Mouse (Mus musculus) intestine, embryonic 14.5 days (tissue): ENCODE results near the gene Axl. TPM values are rescaled to one million over a fixed set of nuclear protein-coding genes. Genes with fewer than 3 reads are reported as not detected.
"Not testable (repeated sequence)": the region's sequence is repeated elsewhere in the genome, so short reads cannot be mapped to it uniquely, and the experiment has no call there.

Experiments used
- ATAC-seq: fragments of 200-750 bp; cut with Nextera tagmentation; replicated peaks from 2 replicates; pipeline ENCODE4 v1.8.0; 2017; ENCODE audit warnings: low read depth, moderate number of reproducible peaks, moderate TSS enrichment, moderate library complexity; ENCODE audit not compliant: low FRiP score, low TSS enrichment
- DNase-seq: peaks from one replicate; pipeline ENCODE4 v3.0.0-alpha.2; 2018; ENCODE audit warnings: low spot score
- H3K27ac ChIP-seq: fragments of 300-500 bp; sonication (generic); 2 replicates; pipeline ENCODE4 v1.5.1; 2014; ENCODE audit warnings: low read depth, mild to moderate bottlenecking, control low read depth
- H3K27me3 ChIP-seq: fragments of 300-500 bp; sonication (generic); replicated peaks from 2 replicates; pipeline ENCODE4 v1.6.1; 2014; ENCODE audit warnings: low read length, control low read depth; ENCODE audit not compliant: control insufficient read depth, insufficient read depth
- H3K36me3 ChIP-seq: fragments of 300-500 bp; sonication (generic); 2 replicates; pipeline ENCODE4 v1.6.1; 2014; ENCODE audit warnings: low read length, control low read depth; ENCODE audit not compliant: control insufficient read depth, insufficient read depth
- H3K4me1 ChIP-seq: fragments of 300-500 bp; sonication (generic); replicated peaks from 2 replicates; pipeline ENCODE4 v1.6.1; 2014; ENCODE audit warnings: low read length, control low read depth, mixed read lengths; ENCODE audit not compliant: control insufficient read depth, insufficient read depth
- H3K4me2 ChIP-seq: fragments of 300-500 bp; sonication (generic); 2 replicates; pipeline ENCODE4 v1.6.1; 2014; ENCODE audit warnings: low read length
- H3K4me3 ChIP-seq: fragments of 300-500 bp; sonication (generic); 2 replicates; pipeline ENCODE4 v1.5.1; 2014; ENCODE audit warnings: low read depth, low read length, control low read depth, mixed read lengths
- H3K9ac ChIP-seq: fragments of 300-500 bp; sonication (generic); 2 replicates; pipeline ENCODE4 v1.6.1; 2014; ENCODE audit warnings: mild to moderate bottlenecking, low read length
- H3K9me3 ChIP-seq: fragments of 300-500 bp; sonication (generic); 2 replicates; pipeline ENCODE4 v1.6.1; 2016; ENCODE audit warnings: low read length, control low read depth; ENCODE audit not compliant: control insufficient read depth
- WGBS: fragments of 180-500 bp; shearing (Covaris S2); extraction: QIAGEN DNeasy Blood & Tissue Kit; methylation state at CpG from one replicate; pipeline ENCODE4 v1.1.7; 2014; 5-methylcytosine and 5-hydroxymethylcytosine counted together
- polyA plus RNA-seq: library from polyadenylated mRNA; unstranded; fragments of >200 nt; fragmentation: Nextera tagmentation; extraction: Ambion mirVana; gene quantifications from 2 replicates; pipeline ENCODE4 v1.2.1, GENCODE M21; 2014

Axl gene
- polyA plus RNA-seq, 1 experiment from 2014 or later, result 71.1 TPM

GRCm38 (mm10) chr7:25802241-25803125 is 14.0 kb upstream of the Axl start:
- DNase-seq (peak; percentile 83), ATAC-seq (peak; percentile 60)
- Histone ChIP-seq H3K9ac (peak overlapping the region; percentile 34), H3K27ac (peak overlapping the region; percentile 84), H3K36me3 (no peaks in the 10 kb centered on the region), H3K4me2 (peak overlapping the region; percentile 40), H3K4me1 (peaks cover 14% of the 10 kb centered on the region), H3K4me3 (peak overlapping the region; percentile 8), H3K9me3 (no peaks in the 10 kb centered on the region), H3K27me3 (no peaks in the 10 kb centered on the region)
- WGBS, result 26% methylated on average over 24 of the region's 24 CpGs

- Histone ChIP-seq H3K4me1 (peaks cover 14% of the 10 kb centered on the region), H3K9me3 (no peaks in the 10 kb centered on the region), H3K27me3 (no peaks in the 10 kb centered on the region), H3K27ac (no peak overlapping the region), H3K36me3 (no peaks in the 10 kb centered on the region), H3K4me3 (no peak overlapping the region), H3K9ac (no peak overlapping the region), H3K4me2 (no peak overlapping the region)
- ATAC-seq (no peak), DNase-seq (no peak)
- 91% methylated on average over 6 of the region's 6 CpGs for WGBS
These were observed 12.5 kb upstream of the Axl start for GRCm38 (mm10) chr7:25801031-25801430.

GRCm38 (mm10) chr7:25799369-25799768 is 10.9 kb upstream of the Axl start:
- no peaks in the 10 kb centered on the region for H3K36me3 ChIP-seq
- H3K4me1 ChIP-seq, result peaks cover 14% of the 10 kb centered on the region
- ATAC-seq (peak; percentile 70; the same call in 1 of the 2 replicates), DNase-seq (no peak)
- H3K27me3 ChIP-seq, result no peaks in the 10 kb centered on the region
- no peaks in the 10 kb centered on the region for H3K9me3 ChIP-seq
- 72% methylated on average over 1 of the region's 1 CpGs for WGBS
- H3K27ac ChIP-seq, result no peak overlapping the region
- no peak overlapping the region for H3K4me3 ChIP-seq
- H3K9ac ChIP-seq, result no peak overlapping the region
- H3K4me2 ChIP-seq, result no peak overlapping the region

GRCm38 (mm10) chr7:25798540-25798939 is 10.0 kb upstream of the Axl start:
- H3K9ac ChIP-seq, result no peak overlapping the region
- 79% methylated on average over 2 of the region's 2 CpGs for WGBS
- H3K27me3 ChIP-seq, result no peaks in the 10 kb centered on the region
- no peak for ATAC-seq
- no peak overlapping the region for H3K4me2 ChIP-seq
- no peak for DNase-seq
- no peak overlapping the region for H3K27ac ChIP-seq
- H3K36me3 ChIP-seq, result no peaks in the 10 kb centered on the region
- H3K4me3 ChIP-seq, result no peak overlapping the region
- no peaks in the 10 kb centered on the region for H3K9me3 ChIP-seq
- peaks cover 14% of the 10 kb centered on the region for H3K4me1 ChIP-seq

GRCm38 (mm10) chr7:25794775-25795174 is 6.3 kb upstream of the Axl start:
- no peak for DNase-seq
- Histone ChIP-seq H3K27me3 (no peaks in the 10 kb centered on the region), H3K4me2 (no peak overlapping the region), H3K9ac (no peak overlapping the region), H3K9me3 (no peaks in the 10 kb centered on the region), H3K36me3 (no peaks in the 10 kb centered on the region), H3K4me1 (peaks cover 3% of the 10 kb centered on the region; the same call in 1 of the 2 replicates), H3K27ac (no peak overlapping the region), H3K4me3 (no peak overlapping the region)
- WGBS, result 87% methylated on average over 8 of the region's 8 CpGs
- ATAC-seq, result no peak

GRCm38 (mm10) chr7:25793679-25794078 is 5.2 kb upstream of the Axl start:
- 50% methylated on average over 3 of the region's 3 CpGs for WGBS
- Histone ChIP-seq H3K9me3 (no peaks in the 10 kb centered on the region), H3K4me2 (no peak overlapping the region), H3K4me3 (no peak overlapping the region), H3K36me3 (no peaks in the 10 kb centered on the region), H3K27ac (no peak overlapping the region), H3K4me1 (peaks cover 10% of the 10 kb centered on the region; the same call in 1 of the 2 replicates), H3K27me3 (no peaks in the 10 kb centered on the region), H3K9ac (no peak overlapping the region)
- ATAC-seq (no peak), DNase-seq (no peak)

GRCm38 (mm10) chr7:25792966-25793365 is 4.5 kb upstream of the Axl start:
- WGBS, result 66% methylated on average over 9 of the region's 9 CpGs
- not testable (repeated sequence) for H3K27ac ChIP-seq, DNase-seq, H3K9me3 ChIP-seq, H3K4me2 ChIP-seq, H3K27me3 ChIP-seq, H3K9ac ChIP-seq, H3K4me3 ChIP-seq, ATAC-seq, H3K4me1 ChIP-seq, H3K36me3 ChIP-seq

- WGBS, result 59% methylated on average over 8 of the region's 8 CpGs
- Histone ChIP-seq H3K4me3 (no peak overlapping the region), H3K4me2 (no peak overlapping the region), H3K9ac (no peak overlapping the region), H3K9me3 (no peaks in the 10 kb centered on the region), H3K4me1 (peaks cover 19% of the 10 kb centered on the region), H3K36me3 (0 out of 2 replicates have a peak, but pooled peaks cover 3% of the 10 kb centered on the region), H3K27me3 (no peaks in the 10 kb centered on the region), H3K27ac (no peak overlapping the region)
- ATAC-seq, result no peak
- no peak for DNase-seq
These were observed 2.1 kb upstream of the Axl start for GRCm38 (mm10) chr7:25790615-25791014.

GRCm38 (mm10) chr7:25789129-25789440 is 580 bp upstream of the Axl start:
- ATAC-seq, result no peak
- 28% methylated on average over 3 of the region's 3 CpGs for WGBS
- Histone ChIP-seq H3K4me2 (peak overlapping the region; percentile 64), H3K4me1 (peaks cover 19% of the 10 kb centered on the region), H3K27me3 (no peaks in the 10 kb centered on the region), H3K27ac (peak overlapping the region; percentile 76; the same call in 1 of the 2 replicates), H3K9me3 (no peaks in the 10 kb centered on the region), H3K9ac (peak overlapping the region; percentile 55), H3K4me3 (peak overlapping the region; percentile 65), H3K36me3 (peaks cover 8% of the 10 kb centered on the region; the same call in 1 of the 2 replicates)
- DNase-seq, result peak; percentile 65
